Mouse (Mus musculus) bone marrow macrophage, adult 2 months (primary cell): ENCODE measurements around the gene Tshz2. TPM values are rescaled to one million over a fixed set of nuclear protein-coding genes. Genes with fewer than 3 reads are reported as not detected.
"Not testable (repeated sequence)": the region's sequence is repeated elsewhere in the genome, so short reads cannot be mapped to it uniquely, and the experiment has no call there.

Experiments used
- H3K27ac ChIP-seq: 2 replicates; pipeline ENCODE4 v1.5.1; 2012; ENCODE audit warnings: low read depth, low read length; ENCODE audit not compliant: insufficient read depth
- H3K4me1 ChIP-seq: 2 replicates; pipeline ENCODE4 v1.6.1; 2012; ENCODE audit warnings: low read length; ENCODE audit not compliant: control insufficient read depth, insufficient read depth
- H3K4me3 ChIP-seq: 2 replicates; pipeline ENCODE4 v1.5.1; 2012; ENCODE audit warnings: mild to moderate bottlenecking, low read length, moderate library complexity; ENCODE audit not compliant: insufficient read depth
- CTCF ChIP-seq: IDR thresholded peaks from 2 replicates; pipeline ENCODE4 v1.5.1; 2012; ENCODE audit warnings: low read depth, mild to moderate bottlenecking, low read length, moderate library complexity
- POLR2A ChIP-seq: IDR thresholded peaks from 2 replicates; pipeline ENCODE4 v1.6.1; 2012; ENCODE audit warnings: mild to moderate bottlenecking, low read depth, low read length, borderline replicate concordance
- polyA plus RNA-seq: library from polyadenylated mRNA; stranded (reverse); fragments of >200 nt; gene quantifications from 2 replicates; pipeline ENCODE4 v1.2.4, GENCODE M21; 2012; ENCODE audit not compliant: missing spikeins, insufficient read depth, insufficient read length

The Tshz2 gene
- polyA plus RNA-seq, 1 experiment, result not detected

DNA sequence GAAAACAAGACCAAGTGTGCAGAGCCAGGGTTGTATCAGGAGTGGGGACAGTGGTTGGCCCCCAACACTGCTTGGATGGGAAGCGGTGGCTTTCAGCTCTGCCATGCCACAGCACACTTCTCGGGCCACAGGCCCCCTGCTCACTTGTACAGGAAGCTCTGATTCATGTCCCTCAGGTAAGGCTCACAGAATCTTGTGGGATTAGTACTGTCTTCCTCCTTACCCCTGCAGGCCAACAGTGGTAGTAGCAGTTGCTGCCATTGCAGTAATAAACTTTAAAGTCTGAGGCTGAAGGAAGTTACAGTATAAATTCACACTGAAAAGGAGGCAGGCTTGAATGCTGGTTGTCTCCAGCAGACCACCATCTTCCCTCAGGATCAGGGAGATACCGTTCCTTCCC, 216.7 kb downstream of the Tshz2 start:
- TF ChIP-seq POLR2A (no peak), CTCF (no peak)
- no peak overlapping the region for H3K27ac ChIP-seq

DNA sequence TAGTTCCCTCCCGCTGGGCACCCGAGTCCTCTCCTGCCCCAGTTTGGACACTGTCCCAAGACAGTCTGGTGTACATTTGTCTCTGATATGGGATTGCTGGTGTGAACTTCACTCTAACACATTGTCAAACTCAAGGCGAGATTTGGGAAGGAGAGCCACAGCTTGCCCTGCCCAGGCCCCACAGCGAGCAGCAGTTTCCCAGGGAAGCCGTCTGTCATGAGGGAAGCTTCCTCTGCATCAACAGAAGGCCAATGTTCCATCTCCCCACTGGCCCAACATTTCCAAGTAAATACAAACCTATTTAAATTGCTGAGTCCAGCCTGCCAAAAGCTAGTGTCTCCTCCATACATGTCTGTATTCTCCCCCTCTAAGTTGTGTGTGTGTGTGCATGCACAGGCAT, 218.8 kb downstream of the Tshz2 start:
- Histone ChIP-seq H3K4me1 (no peaks in the 10 kb centered on the region), H3K27ac (no peak overlapping the region), H3K4me3 (no peak overlapping the region)
- TF ChIP-seq CTCF, result no peak
- TF ChIP-seq POLR2A, result no peak

More for the DNA sequence above, 216.7 kb downstream of the Tshz2 start:
- Histone ChIP-seq H3K4me1 (no peaks in the 10 kb centered on the region), H3K4me3 (no peak overlapping the region)

DNA sequence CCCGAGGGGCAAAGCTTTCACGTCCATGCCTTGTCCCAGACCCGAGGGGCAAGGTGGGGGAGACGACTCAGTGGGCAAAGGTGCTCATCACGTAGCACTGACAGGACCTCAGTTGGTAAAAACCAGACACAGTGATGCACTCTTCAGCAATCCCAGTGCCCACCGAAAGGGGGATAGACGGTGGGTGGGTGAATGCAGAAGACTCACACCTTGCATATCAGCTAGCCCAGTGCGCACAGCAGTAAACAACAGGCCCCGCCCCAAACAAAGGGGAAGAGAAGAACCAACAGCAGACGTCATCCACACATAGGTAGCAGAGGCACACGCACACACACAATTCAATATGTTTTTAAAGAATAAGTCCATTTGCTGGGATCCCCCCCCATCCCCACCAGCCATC, 221.7 kb downstream of the Tshz2 start:
- H3K4me1 ChIP-seq, result no peaks in the 10 kb centered on the region
- no peak overlapping the region for H3K27ac ChIP-seq
- no peak for TF ChIP-seq CTCF
- no peak for TF ChIP-seq POLR2A
- no peak overlapping the region for H3K4me3 ChIP-seq

DNA sequence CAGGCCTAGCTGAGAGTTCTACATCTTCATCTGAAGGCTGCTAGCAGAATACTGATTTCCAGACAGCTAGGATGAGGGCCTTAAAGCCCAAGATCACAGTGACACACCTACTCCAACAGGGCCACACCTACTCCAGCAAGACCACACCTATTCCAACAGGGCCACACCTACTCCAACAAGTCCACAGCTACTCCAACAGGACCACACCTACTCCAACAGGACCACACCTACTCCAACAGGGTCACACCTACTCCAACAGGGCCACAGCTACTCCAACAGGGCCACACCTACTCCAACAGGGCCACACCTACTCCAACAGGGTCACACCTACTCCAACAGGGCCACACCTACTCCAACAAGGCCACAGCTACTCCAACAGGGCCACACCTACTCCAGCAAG, 224.2 kb downstream of the Tshz2 start:
- not testable (repeated sequence) for H3K4me1 ChIP-seq, H3K27ac ChIP-seq, H3K4me3 ChIP-seq

DNA sequence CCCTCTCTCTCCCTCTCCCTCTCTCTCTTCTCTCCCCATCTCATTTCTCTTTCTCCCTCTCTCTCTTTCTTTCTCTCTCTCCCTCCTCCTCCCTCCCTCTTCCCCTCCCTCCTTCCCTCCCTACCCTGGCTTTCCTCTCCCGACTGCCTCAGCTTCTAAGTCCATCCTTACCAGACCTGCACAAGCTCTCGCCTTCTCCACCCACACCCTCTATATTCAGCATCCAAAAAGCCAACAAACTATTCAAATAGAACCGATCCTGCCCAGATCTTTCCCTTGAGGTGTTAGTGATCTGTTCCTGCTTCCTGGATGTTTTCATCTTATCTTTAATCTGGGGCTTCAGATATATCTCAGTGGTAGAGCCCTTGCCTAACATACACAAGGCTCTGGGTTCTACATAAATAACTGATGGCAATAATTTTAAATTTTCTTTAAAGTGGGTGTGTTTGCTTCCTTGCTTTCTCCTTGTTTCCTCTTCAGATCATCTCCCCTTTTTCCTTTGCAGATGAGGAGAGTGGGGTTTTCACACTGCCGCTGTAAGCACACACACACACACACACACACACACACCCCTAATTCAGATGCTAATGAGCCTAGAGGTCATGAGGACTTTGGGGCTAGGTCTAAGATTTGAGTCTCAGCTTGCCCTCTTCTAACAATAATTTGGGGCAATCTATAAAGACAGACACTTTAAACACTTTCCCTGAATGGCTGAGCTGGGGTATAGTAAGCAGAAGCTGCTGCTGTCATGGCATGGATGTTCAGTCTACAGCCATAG, 226.5 kb downstream of the Tshz2 start:
- no peaks in the 10 kb centered on the region for H3K4me1 ChIP-seq
- no peak for TF ChIP-seq POLR2A
- no peak for TF ChIP-seq CTCF
- H3K4me3 ChIP-seq, result no peak overlapping the region
- H3K27ac ChIP-seq, result no peak overlapping the region

DNA sequence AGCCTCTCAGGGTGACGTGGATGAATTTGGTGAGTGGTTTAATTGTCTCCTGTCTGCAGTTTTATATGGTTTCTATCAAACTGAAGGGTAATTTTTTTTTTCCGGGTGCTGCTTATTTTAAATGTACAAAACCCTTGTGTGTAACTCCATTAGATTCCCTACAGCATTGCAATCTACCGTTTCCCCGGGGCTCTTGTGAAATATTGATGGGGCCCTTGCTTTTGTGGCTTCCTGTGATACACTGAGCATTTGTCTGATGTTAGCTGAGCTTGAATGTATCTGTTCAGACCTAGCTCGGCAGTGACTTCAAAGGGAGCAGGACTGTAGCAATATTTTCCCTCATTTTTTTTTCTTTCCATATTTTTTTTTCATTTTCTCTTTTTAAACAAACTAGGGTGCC, 228.1 kb downstream of the Tshz2 start:
- Histone ChIP-seq H3K27ac (no peak overlapping the region), H3K4me3 (no peak overlapping the region), H3K4me1 (no peaks in the 10 kb centered on the region)
- TF ChIP-seq CTCF (no peak), POLR2A (no peak)

DNA sequence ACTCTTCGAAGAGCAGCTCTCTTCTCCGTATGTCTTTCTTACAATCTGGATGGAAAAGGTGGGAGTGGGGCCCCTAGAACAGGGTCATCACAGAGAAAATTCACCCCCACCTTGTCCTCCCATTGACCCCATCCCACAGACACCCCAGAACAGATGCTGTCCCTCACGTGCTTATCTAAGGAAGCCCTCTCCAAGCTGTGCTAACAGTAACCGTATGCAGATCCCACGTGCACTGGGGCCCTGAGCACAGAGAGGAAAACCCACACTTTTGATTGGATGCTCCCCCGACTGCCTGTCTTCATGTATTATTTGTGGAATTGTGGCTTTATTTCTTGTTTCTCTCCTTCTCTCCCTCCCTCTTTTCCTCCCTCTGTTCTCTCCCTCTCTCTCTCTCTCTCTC, 229.9 kb downstream of the Tshz2 start:
- no peak overlapping the region for H3K4me3 ChIP-seq
- H3K27ac ChIP-seq, result no peak overlapping the region
- no peaks in the 10 kb centered on the region for H3K4me1 ChIP-seq
- no peak for TF ChIP-seq CTCF
- TF ChIP-seq POLR2A, result no peak

DNA sequence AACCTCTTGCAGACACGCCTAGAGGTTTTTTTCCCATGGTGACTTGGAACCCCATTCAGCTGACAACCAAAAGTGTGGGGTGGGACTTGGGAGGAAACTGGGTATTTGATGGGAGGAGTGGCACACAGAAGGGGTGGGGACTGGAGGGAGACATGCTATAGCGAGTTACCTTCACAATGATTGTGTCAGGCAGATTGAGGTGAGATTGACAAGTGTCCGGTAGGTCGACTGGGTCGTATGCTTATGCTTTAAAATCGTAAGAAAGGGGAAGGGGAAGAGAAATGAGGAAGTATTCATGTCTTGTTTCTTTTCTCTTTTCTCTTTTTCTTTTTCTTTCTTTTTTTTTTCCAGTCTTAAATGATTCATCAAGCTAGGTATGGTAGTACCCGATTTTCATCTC, 236.7 kb downstream of the Tshz2 start:
- Histone ChIP-seq H3K4me3 (no peak overlapping the region), H3K4me1 (no peaks in the 10 kb centered on the region), H3K27ac (no peak overlapping the region)
- no peak for TF ChIP-seq POLR2A
- TF ChIP-seq CTCF, result no peak

DNA sequence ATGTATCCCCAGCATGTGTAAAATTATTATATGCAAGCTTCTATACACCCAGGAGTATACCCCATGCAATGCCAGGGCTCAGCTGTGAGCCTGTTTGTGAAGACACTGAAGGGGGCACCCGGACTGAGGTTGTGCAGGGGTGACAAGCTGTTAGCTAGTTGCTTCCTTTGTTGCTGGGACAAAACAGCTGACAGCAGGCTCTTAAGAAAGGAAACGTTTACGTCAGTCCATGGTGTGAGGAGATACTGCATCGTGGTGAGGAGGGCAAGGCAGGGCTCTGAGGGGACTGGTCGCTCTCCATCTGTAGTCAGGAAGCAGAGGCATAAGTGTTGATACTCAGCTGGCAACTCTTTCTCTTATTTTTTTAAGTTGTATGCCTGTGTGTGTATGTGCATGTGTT, 237.7 kb downstream of the Tshz2 start:
- Histone ChIP-seq H3K27ac (no peak overlapping the region), H3K4me1 (no peaks in the 10 kb centered on the region), H3K4me3 (no peak overlapping the region)
- TF ChIP-seq CTCF (no peak), POLR2A (no peak)

DNA sequence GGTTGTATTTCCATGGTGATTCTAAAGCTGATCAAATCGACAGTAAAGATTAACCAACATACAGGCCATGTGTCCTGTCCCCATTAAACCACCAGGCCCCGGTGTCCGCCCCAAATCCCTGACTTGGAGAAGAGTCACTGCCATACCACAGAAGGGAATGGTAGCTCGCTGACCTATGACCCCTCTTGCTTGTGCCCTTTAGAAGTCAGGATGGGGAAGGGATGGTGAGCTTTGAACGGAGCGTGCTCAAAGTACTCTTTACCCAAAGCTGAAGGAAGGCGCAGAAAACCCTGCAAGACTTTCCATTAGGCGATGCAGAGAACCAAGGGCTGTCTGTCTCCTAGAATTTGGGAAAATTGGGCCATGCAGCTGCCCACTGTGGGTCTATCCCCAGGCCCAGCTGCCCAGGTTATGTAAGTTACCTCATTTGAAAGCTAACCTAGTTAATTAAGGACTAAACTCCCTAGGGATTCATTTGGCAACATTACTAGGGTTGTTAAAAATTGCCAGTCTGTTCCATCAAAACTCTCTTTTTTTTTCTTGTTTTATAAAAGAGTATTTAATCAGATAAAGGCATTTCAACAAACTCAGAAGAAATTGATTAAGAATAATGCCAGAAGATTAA, 238.7 kb downstream of the Tshz2 start:
- Histone ChIP-seq H3K4me1 (no peaks in the 10 kb centered on the region), H3K4me3 (no peak overlapping the region), H3K27ac (no peak overlapping the region)
- no peak for TF ChIP-seq CTCF
- TF ChIP-seq POLR2A, result no peak
